Mouse (Mus musculus) cerebellum, adult 2 months (tissue): Measurements from ENCODE around the gene Fgfr2.

ENCODE experiments used
- CTCF ChIP-seq: fragments of 200-500 bp; IDR thresholded peaks from 2 replicates; pipeline ENCODE4 v1.5.1; 2011; ENCODE audit warnings: low read depth, mild to moderate bottlenecking, control low read depth, low read length, moderate library complexity, borderline replicate concordance; ENCODE audit not compliant: insufficient read depth
- POLR2A ChIP-seq: fragments of 200-500 bp; IDR thresholded peaks from 2 replicates; pipeline ENCODE4 v1.6.1; 2011; ENCODE audit warnings: low read length, control low read depth, borderline replicate concordance; ENCODE audit not compliant: insufficient read depth

DNA sequence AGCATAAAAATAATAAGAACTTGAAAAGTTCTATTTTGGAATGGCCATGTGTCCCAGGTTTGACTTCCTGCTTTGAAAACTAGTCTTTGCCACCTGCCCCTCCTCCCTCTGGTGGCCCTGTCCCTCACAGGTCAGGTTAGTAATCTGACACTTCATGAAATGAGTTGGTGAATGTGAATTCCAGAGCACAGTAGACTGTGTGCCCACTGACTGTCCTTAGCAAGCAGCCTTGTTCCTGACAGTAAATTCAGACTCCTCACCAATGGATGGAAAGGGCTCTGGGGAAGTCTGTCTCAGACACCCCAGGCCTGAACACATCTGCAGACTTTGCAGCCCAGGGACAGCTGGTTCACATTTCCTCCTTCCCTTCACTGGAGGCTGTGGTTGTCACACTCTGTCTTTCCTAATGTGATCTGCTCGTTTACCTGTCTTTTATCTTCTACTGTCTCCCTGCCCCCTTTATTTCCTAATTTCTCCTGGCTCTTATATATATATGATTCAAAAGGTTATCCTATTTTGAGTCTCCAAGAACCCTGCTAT, 919.0 kb downstream of the Fgfr2 start:
- TF ChIP-seq CTCF (no peak), POLR2A (no peak)
